Mouse (Mus musculus) WW6 (cell line): ENCODE measurements around the gene Arl4d.

Source experiments
- DNase-seq: peaks from one replicate; pipeline ENCODE4 v3.0.0-alpha.2; 2013; ENCODE audit warnings: low read depth, low spot score

Arl4d gene

DNA sequence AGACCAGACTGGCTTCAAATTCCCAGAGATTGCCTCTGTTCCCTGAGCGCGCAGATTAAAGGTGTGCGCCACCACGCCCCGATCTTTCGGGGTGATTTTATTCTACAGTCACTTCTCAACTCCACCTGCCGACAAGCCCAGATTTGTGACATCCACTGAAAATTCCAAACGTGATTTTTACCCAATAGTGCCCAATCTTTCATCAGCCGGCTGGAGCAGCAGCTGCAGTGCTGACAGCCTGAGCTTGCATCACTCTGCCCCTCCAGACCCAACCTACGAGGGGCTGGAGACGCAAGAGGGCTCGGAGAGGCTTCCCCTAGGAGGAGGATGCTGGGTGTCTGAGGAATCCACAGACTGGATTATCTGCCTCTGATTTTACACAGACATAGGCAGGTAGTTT is 12.3 kb downstream of the Arl4d start:
- DNase-seq = no peak

DNA sequence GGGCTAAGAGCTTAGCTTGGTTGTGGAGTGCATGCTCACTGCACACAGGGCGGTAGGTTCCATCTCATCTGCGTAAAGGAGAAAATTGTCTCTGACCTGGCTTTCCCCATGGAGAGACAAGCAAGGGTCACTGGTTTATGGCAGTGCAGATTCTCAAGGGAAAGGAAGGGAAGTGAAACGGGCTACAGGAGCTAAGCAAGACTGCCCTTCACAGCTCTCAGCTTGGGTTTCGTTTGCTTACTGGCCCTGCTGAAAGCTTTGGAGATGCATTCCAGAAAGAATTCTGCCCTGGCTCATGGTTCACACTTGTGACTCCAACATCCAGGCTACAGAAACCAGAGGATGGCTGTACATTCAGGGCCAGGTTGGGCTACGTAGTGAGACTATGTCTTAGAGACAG is 13.4 kb downstream of the Arl4d start:
- DNase-seq = no peak

DNA sequence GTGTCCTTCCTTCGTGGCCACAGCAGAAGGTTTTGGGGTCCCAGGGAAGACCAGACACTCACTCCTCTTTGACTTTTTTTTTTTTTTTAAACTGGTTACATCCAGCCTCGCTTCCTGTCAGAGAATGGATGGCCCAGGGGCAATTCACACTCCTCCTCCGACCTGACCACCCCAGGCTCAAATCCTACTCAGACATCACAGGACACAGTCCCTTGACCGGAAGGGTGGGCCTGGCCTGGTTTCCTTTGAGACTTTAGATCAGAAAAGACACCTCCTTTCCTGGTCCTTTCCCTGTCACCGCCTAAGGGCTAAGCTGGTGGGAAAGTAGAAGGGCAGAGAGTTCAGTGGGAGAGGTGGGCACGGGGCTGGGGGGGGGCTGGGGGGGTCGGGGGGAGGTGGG is 14.6 kb downstream of the Arl4d start:
- DNase-seq = no peak

DNA sequence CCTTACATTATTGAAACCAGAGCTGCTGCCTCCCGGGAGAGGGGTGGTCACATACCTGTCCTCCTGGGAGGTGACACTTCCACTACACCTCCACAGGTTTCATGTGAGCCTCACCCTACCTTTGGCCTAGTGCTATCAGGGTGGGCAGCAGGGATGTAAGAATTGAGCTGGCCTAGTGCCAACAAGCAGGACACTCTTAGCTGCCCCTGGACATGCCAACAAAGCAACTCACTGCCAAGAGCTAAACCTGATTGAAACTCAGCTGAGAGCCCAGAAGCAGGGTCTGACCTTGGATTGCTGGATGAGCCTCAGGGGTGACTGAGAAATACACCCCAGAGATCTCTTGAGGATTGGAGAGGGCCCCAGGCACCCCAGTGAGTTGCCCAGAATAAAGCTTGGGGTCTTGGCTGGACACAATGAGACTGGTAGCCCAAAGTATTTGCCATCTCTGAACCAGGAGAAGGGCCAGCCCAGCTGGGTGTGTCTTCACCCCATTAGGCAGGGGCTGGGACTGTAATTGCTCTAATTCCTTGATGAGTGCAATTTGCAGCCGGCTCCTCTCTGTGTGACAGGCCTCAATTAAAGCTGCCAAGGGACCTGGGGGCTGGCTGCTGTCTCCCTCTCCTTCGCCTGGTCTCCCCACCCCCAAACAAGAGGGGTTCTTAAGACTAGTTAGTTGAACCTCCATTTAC is 15.4 kb downstream of the Arl4d start:
- DNase-seq = no peak

DNA sequence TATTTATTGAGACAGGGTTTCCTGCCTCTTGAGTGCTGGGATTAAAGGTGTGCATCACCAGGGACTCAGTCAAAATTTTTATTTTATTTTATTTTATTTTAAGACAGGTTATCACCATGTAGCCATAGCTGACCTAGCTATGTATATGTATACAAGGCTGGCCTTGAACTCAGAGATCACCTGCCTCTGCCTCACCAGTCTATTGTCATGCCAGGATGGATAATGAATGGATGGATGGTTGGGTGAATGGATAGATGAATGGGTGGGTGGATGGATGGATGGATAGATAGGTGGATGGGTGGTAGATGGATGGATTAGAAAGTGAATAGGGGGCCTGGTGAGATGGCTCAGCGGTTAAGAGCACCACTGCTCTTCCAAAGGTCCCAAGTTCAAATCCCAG is 16.6 kb downstream of the Arl4d start:
- DNase-seq = no peak

DNA sequence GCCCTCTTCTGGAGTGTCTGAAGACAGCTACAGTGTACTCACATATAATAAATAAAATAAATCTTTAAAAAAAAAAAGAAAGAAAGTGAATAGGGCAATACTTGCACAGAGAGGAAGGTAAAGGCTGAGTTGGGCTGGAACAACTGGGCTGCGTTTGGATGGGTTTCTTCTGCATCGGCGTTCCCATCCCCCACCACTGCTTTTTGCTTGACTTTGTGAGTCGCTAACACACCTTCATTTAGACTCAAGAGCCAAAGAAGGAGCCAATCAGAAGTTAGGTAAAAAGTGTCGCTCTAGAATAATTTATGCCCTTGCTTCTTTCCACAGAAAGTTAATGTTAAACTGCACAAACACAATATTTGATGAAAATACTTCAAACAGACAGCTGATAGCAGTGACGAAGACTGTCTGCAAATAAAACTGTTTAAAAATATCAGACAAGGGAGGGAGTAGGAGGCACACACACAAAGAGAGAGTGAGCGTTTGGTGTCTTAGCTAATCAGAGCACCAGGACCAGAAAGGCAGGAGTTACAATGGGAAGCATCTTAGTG is 17.1 kb downstream of the Arl4d start:
- no peak for DNase-seq

DNA sequence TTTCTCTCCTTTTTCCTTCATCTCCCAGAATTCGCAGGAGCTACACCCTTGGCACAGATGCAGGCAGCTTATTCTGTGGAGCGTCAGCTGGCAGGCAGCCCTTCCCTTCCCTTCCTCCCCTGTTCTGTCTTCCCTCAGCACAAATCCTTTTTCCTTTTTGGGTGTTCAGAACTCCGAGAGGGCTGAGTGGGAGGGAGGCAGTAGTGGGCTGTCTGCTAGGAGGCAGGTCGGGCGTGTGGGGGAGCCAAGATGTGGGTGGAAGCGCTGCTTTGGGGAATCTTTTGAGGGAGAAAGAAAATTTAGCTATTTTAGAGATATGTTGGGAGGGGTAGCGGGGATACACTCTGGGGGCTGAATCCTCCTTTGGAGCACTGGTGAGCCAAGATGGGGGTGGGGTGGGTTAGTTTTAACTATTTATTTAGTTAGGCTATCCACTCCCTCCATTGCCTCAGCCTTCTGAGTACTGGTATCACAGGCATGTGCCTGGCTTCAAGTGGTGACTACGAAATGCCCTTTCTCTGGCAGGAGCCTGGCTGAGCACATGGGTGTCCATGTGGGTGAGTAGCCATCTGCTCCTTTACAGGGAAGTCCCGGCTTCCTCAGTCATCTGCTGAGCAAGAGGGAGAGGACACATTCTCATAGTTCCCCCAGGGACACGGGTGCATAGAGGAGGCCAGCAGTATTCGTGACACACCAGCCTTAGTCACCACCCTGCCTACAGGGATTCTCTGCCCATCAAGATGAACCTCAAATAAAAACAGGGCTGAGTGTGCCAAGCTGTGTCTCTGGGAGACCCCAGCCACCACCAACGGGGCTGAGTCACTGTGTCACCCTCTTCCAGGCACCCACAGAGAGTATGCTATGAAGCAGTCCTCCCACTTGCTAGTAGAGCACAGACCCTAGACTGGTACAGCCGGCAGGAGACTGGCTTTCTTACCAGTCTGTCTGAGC is 22.3 kb downstream of the Arl4d start:
- DNase-seq = no peak

DNA sequence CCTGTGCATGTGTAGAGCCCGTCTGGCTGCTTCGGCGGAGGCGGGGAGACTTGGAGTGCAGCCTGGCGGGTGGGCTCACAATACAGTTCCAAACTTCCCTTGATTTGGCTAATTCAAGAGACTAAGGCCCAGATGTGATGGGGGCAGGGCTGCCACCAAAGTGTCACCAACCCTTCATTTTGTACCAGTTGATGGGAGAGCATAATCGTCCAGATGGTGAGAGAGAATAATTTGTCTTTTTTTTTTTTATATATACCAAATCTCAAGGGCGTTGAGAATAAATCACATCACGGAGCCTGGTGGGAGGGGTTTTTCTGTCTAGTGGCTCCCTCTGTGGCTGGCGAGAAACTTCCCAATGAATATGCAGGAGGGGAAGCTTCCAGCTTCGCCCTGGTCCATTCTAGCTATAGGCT is 24.4 kb downstream of the Arl4d start:
- no peak for DNase-seq

DNA sequence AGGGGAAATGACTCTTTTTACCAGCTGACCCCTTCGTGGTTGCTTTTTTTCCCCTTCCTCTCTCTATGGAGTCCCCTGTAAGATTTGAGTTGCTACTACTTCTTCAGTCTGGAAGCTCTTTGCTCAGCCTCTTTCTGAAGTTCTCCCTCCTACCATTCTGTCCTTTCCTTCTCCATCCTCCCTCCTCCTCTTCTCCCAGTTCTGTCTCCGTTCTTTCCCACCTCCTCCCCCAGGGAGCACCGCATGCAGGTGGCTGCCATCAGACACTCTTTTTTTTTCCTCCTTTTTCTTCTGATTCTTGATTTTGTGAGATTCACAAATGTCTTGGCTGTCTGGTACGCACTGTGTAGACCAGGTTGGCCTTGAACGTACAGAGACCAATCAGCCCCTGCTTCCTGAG is 25.0 kb downstream of the Arl4d start:
- DNase-seq = no peak

DNA sequence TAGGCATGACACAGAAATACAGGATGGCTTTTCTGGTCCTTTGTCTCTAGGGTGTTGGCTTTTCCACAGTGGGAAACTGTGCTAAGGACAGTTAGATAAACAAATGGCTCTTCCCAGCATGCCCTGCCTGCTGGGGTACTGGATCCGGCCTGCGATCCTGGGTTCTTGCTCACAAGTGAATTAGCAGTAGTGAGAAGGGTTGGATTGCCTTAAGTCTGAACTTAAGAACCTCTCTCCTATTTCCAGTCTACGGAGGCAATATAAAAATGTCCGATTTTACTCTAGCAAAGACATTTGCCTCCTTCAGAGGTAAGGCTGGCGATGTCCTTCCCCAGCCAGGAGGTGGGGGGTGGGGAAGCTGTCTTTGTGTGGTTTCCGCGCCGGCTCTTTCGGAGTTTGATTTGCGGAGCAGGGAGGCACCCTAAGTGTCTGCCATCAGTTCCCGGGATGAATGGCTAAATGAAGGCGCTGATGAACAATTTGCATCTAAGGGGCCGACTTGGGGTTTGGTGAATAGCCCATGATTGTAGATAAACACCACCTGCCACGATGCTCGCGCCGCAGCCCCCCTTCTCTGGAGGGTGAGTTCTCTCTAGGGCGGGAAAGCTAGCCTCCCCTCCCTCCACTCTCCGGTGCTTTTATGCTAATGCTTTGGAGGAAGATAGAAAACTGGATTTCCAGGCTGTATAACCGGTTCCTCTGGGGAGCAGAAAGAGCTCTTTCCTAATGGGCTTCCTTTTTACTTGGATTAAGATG is 30.7 kb downstream of the Arl4d start:
- no peak for DNase-seq

DNA sequence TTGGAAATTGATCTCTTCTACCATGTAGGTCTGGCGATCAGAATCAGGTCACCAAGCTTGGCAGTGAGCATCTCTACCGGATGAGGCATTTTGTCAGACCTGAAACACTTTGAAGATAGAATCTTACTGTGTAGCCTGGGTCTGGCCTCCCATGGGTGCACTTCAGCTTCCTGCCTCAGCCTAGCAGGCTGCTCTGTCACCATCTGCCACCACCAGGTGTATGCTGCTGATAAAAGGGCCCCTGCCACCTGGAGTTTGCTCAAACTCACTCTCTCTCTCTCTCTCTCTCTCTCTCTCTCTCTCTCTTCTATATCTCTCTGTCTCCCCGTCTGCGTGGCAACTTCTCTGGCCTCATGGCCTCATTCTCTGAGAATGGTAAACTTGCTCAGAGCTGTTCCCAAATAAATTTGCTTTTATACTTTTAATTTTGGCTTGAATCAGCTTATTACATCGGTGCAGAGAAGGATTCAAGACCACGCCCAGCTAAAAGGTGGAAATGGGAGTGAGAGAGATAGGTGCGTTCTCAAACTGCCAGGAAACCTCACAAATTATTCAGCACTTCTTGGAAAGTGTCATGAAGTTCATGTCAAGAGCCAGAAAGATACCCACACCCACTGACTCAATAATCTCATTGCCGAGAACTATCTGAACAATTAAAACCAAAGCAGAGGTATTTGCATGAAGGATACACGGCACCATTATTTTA is 32.0 kb downstream of the Arl4d start:
- no peak for DNase-seq

DNA sequence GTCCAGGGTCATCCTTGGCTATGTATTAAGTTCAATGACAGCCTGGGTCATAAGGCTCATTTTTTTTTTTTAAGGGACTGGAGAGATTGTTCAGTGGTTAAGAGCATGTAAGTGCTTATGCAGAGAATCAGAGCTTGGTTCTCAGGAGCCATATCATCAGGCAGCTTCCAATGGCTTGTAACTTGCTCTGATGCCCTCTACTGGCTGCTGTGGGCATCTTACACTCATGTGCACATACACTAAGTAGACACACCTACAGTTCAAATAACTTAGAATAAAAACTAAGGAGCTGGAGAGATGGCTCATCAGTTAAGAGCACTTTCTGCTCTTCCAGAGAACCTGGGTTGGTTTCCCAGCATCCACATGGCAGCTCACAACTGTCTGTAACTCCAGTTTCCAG is 32.8 kb downstream of the Arl4d start:
- no peak for DNase-seq

DNA sequence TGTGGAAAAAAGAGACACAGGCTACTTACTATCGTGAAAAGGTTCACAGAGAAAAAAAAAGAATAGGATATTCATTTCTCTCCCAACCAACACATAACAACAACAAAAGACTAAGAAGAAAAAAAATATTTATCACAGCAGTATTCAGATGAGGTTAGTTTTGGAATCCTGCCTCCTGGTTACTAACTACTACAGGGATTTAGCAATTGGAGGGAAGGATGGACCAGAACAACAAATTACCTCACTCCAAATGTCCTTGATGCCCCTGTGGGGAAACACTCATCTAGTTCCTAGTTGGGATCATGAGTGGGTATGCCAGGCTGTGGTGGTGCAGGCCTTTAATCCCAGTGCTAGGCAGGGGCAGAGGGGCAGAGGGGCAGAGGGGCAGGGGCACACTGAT is 34.2 kb downstream of the Arl4d start:
- no peak for DNase-seq

DNA sequence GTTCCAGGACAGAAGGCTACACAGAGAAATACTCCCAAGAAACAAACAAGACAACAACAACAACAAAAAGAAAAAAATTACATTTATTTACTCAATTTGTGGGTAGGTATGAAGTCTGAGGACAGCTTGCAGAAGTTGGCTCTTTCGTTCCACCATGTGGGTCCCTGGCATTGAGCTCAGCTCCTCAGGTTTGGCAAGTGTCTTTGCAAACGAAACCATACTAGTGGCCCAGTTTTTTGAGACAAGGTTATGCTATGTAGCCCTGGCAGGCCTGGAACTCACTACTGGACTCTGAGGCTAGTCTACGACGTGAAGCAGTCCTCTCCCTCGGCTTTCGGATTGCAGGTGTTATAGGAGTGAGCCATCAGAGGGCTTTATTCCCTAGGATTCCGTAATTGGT is 34.6 kb downstream of the Arl4d start:
- DNase-seq = no peak

DNA sequence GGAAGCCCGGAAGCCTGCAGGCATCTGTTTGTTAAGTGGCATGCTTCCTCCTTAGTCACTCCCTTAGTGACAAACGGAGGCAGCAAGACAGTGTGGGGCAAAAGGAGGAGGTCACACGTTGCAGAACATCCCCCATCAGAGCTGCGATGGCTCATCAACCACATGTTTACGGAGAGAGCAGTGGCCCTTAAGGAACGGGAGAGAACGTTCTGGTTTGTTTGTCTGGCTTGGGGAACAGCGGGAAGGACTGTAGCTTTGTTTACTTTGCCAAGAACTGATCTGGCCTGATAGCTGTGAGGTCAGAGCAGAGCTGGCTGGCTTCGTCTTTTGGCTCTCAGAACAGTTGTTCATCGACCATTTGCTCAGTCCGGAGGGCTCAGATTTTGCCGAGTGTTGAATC is 35.1 kb downstream of the Arl4d start:
- no peak for DNase-seq

DNA sequence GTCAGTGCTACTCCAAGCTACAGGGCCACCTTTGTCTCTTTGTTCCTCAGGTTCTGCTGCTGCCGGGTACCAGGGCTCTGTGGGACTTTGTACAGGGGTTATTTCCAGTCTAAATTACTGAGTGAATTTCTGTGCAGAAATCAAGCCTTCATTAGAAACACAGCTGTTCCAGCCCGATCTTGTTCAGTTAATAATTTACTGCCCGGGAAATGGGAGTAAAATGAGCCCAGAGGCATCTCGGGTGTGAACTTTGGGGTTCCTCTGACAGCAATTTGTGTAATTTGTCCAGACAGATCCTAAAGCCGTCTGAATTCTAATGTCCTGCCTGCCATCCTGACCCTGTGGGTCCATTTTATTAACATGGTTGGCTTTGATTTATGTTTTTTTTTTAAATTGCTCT is 38.7 kb downstream of the Arl4d start:
- no peak for DNase-seq

DNA sequence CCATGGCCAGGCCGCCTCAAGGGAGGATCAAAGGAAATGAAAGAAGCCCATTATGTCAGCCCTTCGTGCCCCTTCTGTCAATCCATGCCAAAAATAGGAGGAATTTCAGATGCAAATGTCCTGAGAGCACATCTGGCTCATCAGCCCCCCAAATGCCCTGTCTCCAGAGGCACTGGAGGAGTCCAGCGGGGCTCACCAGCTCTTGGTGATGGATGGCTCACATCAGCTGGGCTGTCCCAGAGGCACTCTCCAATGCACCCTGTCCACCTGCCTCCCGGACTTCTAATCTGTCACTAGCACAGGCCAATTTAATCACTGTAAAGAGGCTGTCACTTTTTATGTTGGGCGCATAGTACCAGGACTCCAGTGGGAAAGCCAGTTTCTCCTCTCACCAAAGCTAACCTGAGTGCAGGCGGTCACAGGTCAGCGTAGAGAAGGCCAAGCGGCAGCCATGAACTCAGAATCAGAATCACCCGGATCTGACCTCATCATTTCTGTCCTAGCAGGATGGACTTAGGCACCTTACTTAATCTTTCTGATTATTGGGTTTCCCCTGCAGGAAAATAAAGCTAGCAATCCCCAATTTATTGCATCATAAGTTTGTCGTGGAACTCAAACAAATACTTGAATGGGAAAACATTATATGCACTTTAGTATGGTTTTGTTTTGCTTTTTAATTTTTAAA is 41.6 kb downstream of the Arl4d start:
- no peak for DNase-seq

DNA sequence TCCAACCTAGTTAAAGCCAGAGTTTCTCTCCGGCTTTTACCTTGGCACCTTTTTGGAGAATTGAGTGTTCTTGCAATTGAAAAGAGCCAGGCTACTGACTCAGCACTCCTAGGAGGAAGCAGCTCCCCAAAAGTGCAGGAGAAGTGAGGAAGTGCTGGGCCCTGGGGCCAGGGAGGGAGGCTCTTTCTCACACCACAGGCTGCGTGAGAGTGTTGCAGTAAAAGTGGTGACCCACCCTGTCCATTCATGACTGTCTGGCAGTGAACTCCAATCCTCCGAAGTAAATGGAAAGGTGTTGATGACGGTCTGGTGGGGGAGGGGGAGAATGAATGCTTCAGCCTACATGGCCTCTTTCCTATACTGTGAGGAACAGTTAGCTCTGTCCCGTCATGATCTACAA is 43.1 kb downstream of the Arl4d start:
- DNase-seq = no peak

DNA sequence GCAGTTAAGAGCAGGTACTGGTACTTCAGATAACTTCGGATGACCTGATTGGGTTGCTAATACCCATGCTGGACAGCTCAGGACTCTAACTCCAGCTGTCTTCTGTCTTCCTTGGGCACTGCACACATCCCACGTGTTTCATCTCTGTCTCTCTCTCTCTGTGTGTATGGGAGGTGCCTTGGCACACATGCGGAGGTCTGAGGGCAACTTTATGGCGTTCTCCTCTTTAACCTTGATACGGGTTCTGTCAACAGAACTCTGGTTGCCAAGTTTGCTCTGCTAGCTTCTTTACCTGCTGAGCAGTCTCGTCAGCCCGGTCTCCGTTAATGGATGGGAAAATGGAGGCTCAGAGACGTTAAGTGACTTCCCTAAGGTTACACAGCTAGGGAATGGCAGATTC is 47.5 kb downstream of the Arl4d start:
- no peak for DNase-seq

DNA sequence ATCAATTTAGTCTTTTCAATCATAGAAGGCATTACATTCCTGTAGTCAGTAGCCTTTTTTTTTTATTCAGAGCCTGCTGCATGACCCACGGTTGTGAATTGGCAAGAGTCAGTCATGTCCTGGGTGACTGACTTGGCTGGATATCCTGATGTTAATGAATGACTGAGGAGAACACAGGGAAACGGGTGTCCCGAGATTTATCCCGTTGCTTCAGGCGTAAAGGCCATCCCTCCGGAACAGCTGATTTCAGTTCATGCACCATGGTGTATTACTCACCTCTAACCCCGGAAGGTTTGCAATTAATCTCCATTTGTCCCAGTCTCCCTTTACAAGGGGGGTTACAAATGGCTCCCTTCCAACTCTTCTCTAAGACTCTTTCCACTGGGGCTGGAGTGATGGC is 48.7 kb downstream of the Arl4d start:
- DNase-seq = no peak
